Mouse (Mus musculus) gonadal fat pad, adult 2 months (tissue): ENCODE results near the gene Cnnm3. TPM values are rescaled to one million over a fixed set of nuclear protein-coding genes. Genes with fewer than 3 reads are reported as not detected.

Source experiments
- DNase-seq: peaks from one replicate; pipeline ENCODE4 v3.0.0-alpha.2; 2012; ENCODE audit warnings: low read depth
- polyA plus RNA-seq: library from polyadenylated mRNA; depleted of rRNA; stranded (reverse); fragments of >200 nt; gene quantifications from 2 replicates; pipeline ENCODE4 v1.2.3, GENCODE M21; 2012

The Cnnm3 gene
- polyA plus RNA-seq, 1 experiment = 19.3 TPM

GRCm38 (mm10) chr1:36497312-36497711 lies 14.4 kb upstream of the Cnnm3 start:
- DNase-seq = no peak

DNA sequence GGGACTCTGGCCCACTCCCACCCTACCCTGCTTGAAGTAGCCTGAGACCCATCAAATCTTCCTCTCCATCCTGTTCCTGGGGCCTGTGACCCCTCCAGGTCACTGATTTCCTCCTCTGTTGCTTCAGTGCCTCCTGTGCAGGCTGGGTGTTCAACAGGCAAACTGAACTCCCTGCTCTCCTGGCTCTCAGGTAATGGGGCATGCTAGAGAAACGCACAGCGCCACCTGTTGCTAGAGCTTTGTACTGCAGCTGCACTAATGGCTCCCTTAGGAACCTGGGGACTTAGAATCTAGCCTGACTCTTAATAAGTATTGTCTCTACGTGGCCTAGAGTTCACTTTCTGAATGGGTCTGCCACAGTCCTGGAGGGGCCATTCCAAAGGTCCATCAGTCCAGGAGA lies 10.4 kb upstream of the Cnnm3 start:
- DNase-seq = no peak

GRCm38 (mm10) chr1:36508238-36508637 lies 3.4 kb upstream of the Cnnm3 start:
- no peak for DNase-seq

DNA sequence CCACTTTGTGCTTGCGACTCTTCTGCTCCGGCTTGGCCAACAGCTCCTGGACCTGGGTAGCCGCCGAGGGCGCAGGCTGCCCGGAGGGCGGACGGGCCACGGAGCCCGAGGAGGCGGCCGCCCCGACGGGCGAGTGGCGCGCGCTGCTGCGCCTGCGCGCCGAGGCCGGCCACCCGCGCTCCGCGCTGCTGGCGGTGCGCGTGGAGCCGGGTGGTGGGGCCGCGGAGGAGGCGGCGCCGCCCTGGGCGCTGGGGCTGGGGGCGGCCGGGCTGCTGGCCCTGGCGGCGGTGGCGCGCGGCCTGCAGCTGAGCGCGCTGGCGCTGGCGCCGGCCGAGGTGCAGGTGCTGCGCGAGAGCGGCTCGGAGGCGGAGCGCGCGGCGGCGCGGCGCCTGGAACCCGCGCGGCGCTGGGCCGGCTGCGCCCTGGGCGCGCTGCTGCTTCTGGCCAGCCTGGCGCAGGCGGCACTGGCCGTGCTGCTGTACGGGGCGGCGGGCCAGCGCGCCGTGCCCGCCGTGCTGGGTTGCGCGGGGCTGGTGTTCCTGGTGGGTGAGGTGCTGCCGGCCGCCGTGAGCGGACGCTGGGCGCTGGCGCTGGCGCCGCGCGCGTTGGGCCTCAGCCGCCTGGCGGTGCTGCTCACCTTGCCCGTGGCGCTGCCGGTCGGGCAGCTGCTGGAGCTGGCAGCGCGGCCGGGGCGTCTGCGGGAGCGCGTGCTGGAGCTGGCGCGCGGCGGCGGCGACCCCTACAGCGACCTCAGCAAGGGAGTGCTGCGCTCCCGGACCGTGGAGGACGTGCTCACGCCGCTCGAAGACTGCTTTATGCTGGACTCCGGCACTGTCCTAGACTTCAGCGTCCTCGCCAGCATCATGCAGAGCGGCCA lies 660 bp downstream of the Cnnm3 start:
- no peak for DNase-seq

DNA sequence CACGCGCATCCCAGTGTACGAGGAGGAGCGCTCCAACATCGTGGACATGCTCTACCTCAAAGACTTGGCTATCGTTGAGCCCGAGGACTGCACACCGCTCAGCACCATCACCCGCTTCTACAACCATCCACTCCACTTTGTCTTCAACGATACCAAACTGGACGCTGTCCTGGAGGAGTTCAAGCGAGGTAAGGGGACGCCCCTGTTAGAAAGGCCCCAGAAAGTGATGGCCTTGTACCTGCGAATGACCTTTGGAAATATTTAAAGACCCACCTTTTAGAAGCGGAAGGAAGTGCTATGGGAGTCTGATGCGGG lies 1.3 kb downstream of the Cnnm3 start:
- DNase-seq = no peak

GRCm38 (mm10) chr1:36513310-36513709 lies 1.6 kb downstream of the Cnnm3 start:
- DNase-seq = no peak

- no peak for DNase-seq
Measured at GRCm38 (mm10) chr1:36513718-36514117, 2.1 kb downstream of the Cnnm3 start.

DNA sequence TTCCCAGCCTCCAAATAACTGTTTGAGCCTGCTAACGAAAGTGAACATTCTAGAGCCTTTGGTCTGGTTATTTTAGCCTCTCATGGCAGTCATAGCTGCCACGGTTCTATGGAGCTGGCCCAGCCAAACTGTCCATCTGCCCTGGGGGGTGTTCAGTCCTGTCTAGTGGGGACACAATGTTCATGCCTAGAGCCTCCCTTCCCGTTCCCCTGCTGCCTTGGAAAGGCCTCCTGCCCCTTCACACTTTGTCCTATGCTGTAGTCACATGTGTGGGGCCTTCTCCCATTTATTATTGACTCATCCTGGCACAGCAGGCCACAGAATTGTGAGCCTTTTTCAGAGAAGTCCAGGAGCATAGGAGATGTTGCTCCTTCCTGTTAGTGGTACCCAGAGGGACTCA lies 6.6 kb downstream of the Cnnm3 start:
- DNase-seq = no peak

DNA sequence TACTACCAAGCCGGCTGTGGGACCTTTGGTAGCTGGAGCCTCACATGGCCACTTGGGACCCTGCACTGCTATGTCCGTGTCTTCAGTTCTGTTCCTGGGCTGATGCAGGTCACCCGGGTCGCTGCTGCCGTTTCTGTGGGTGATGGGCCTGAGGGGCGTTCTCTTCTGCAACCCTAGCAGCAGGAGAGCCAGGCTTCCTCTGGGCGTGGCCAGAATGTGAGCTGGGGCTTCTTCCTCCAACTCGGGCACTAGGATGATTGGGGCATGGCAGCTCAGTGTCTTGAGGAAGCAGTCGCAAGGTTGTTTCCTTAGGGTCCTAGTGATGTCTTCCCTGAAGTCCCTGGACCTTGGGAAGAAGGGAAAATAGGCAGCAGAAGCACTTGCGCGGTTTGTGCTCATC lies 8.0 kb downstream of the Cnnm3 start:
- DNase-seq = no peak

GRCm38 (mm10) chr1:36522210-36522609 lies 10.5 kb downstream of the Cnnm3 start:
- DNase-seq = no peak

GRCm38 (mm10) chr1:36523332-36524013 lies 11.8 kb downstream of the Cnnm3 start:
- no peak for DNase-seq

GRCm38 (mm10) chr1:36524058-36524457 lies 12.4 kb downstream of the Cnnm3 start:
- no peak for DNase-seq

DNA sequence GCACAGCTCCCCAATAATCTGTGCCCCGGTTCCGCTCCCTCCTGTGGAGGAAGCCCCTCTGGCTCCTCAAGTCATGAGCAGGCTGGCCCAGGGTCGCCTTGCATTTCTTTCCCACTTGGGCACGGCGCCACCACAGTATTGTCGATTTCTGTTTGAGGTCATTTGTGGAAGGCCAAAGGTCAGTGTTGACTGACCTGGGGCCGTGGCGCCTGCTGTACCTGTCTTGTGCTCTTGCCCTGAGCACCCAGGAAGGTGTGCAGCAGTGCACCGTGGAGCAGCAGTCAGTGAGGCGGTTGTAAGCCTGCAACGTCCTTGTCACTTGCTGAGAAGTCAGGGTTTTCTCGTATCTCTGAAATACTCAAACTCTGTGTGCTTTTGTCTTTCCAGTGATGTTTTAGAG lies 14.1 kb downstream of the Cnnm3 start:
- DNase-seq = no peak

DNA sequence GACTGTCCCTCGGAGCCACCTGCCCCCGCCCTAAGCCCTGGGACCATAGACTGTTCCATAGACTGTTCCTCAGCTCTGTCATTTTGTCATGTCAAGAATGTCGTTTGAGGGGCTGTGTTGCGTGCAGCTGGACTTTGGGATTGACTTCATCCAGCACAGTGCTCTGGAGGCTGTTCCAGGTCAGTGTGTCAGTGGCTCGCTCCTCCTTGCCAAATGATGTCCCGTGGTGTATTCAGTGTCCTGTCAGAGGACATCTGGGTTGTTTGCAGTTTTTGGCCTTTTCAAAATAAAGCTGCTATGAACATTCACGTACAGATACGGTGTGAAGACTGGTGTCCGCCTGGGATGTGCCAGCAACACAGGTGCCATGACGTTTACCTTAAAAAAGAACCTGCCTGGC lies 15.2 kb downstream of the Cnnm3 start:
- no peak for DNase-seq

DNA sequence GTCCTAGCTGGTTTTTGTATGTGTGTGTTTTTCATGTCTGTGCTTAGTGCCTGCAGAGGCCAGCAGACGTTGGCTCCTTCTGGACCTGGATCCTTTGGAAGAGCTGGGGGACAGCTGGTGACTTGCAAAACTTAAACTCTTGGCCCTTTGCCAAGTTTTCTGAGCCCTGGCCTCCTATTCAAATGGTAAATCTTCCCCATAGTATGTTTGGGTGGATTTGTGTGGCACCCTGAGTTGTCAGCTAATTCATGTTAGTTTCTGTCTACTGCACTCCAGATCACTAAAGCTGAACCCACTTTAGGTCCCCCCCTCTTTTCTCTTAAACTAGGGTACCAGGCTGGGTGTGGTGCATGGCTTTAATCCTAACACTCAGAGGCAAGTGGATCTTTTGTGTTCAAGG lies 16.7 kb downstream of the Cnnm3 start:
- DNase-seq = no peak

- DNase-seq = no peak
Measured at GRCm38 (mm10) chr1:36529274-36529673, 17.6 kb downstream of the Cnnm3 start.

DNA sequence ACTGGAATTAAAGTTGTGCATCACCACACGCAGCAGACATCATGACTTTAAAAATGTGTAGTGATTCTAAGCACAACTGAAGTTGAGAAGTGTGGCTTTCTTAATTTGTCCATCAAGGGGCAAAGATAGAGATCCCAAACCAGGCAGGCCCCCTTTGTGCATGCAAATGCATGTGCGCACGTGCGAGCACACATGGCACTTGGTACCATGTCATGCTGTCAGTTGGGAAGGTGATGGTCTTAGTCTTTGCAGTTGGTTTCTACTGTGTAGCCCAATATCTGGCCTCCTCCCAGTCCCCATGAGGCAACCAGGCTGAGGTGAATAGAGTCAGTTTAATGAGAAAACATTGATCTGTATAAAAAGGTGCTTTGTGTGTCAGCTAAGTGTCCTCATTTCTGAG lies 18.2 kb downstream of the Cnnm3 start:
- DNase-seq = no peak

DNA sequence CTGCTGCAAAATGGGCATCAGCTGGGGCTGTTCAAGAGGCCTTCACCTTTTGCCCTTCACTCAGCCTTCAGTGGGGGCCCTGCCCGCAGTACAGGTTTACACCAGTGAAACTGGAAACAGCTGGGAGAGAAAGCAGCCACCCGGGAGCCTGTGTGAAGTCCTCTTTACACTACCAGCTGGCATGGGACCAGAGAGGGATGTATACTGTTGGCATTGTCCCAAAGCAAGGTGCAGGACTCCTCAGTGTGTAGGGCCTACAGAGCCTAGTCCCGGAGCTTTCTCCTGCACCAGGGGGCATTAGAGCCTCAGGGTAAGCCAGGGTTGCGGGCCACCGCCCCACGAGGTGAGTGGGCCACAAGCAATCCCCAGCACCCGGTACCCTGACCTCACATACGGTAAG lies 18.8 kb downstream of the Cnnm3 start:
- no peak for DNase-seq

- no peak for DNase-seq
Measured at GRCm38 (mm10) chr1:36530962-36531361, 19.3 kb downstream of the Cnnm3 start.

DNA sequence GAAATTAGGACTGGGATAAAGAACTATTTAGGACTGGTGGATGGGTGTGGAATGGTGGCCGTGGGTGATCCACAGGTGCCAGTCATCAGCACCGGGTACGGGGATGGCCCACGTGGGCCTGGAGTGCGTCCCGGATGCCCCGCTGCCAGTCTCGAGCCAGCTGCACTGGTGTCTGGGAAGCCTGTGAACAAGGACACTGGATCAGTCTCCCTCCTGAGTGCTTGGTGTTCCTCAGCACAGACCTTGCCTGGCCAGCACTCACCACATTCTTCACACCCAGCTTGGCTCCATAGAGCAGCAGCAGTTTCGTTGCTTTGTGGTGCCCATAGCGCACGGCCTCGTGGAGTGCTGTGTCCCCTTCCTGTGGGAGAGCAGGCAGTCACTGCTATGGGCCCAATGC lies 19.8 kb downstream of the Cnnm3 start:
- DNase-seq = no peak

DNA sequence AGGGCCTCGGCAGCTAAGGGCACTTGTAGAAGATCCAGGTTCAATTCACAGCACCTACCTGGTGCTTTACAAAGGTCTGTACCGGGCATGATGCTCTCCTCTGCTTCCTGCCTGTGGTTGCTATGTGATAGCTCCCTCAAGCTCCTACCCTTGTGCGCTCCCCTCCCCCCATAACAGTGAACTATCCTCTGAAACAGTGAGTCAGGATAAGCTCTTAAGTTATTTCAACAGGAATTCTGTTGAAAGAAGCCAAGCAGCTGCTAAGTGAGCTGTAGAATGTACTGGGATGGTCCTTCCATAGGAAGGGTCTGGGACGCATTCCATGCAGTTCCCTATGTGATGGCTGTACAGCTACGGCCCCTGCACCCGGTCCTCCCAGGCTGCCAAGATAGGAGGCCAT lies 21.9 kb downstream of the Cnnm3 start:
- DNase-seq = no peak

GRCm38 (mm10) chr1:36534595-36535058 lies 23.0 kb downstream of the Cnnm3 start:
- DNase-seq = no peak
